Mouse (Mus musculus): Measurements from ENCODE around the gene Itga7. TPM values are rescaled to one million over a fixed set of nuclear protein-coding genes. Genes with fewer than 3 reads are reported as not detected.

Itga7 gene
- total RNA-seq (2012; rRNA removed) (0.04 and 0.16 TPM in 2 replicates), polyA plus RNA-seq (2012; ENCODE audit: insufficient read depth in 1 of 2, insufficient read length in 2 of 2, low read depth in 1 of 2, low replicate concordance in 2 of 2, missing spikeins in 1 of 2) (under 1 TPM in 1 of 2 experiments, not detected in 1; 0.14 TPM)

GRCm38 (mm10) chr10:128933574-128933973 lies at the start of gene Itga7:
Gene Itga7, plus strand, starts transcription at chr10:128933818.
- Histone ChIP-seq H3K36me3 (ENCODE audit: control insufficient read depth in 1 of 2, insufficient read depth in 2 of 2, low read length in 2 of 2) (no peaks in the 10 kb centered on the region), H3K9me3 (replicated peaks; ENCODE audit: insufficient read depth, low read length) (no peaks in the 10 kb centered on the region), H3K27me3 (ENCODE audit: control insufficient read depth in 1 of 2, insufficient read depth in 2 of 2, low read length in 2 of 2) (peaks cover 2 to 9% of the 10 kb centered on the region in 2 experiments; a peak in 3 of 4 replicates), H3K4me3 (ENCODE audit: control insufficient read depth in 1 of 2, insufficient read depth in 1 of 2, low read depth in 2 of 2, low read length in 2 of 2) (no peak within 1 kb of the TSS), H3K9ac (ENCODE audit: control insufficient read depth, low read depth, low read length, poor library complexity, severe bottlenecking) (no peak within 1 kb of the TSS), H3K4me1 (ENCODE audit: control insufficient read depth in 1 of 2, insufficient read depth in 2 of 2, low read length in 2 of 2) (no peaks in the 10 kb centered on the region), H3K27ac (ENCODE audit: control insufficient read depth, low read depth, low read length) (no peak within 1 kb of the TSS), H3K79me2 (ENCODE audit: control insufficient read depth, insufficient read depth, low read length, poor library complexity) (no peaks in the 10 kb centered on the region)
- TF ChIP-seq EP300 (IDR thresholded peaks at IDR 0.05; ENCODE audit: low read depth in 1 of 2, low read length in 2 of 2) = no peak
- no peak for TF ChIP-seq BHLHE40 (IDR thresholded peaks at IDR 0.05; ENCODE audit: borderline replicate concordance, low read depth, low read length)
- no peak for TF ChIP-seq MAFK (IDR thresholded peaks at IDR 0.05; ENCODE audit: borderline replicate concordance, low read depth, low read length)
- TF ChIP-seq MYC (IDR thresholded peaks at IDR 0.05; ENCODE audit: low read depth, low read length) = no peak
- TF ChIP-seq SMC3 (IDR thresholded peaks at IDR 0.05; ENCODE audit: low read depth, low read length) = no peak
- TF ChIP-seq CHD2 (IDR thresholded peaks at IDR 0.05; ENCODE audit: low read length) = no peak
- TF ChIP-seq GATA1 (IDR thresholded peaks at IDR 0.05; ENCODE audit: low read depth, low read length) = no peak
- no peak for DNase-seq (ENCODE audit: low read depth, low spot score)

DNA sequence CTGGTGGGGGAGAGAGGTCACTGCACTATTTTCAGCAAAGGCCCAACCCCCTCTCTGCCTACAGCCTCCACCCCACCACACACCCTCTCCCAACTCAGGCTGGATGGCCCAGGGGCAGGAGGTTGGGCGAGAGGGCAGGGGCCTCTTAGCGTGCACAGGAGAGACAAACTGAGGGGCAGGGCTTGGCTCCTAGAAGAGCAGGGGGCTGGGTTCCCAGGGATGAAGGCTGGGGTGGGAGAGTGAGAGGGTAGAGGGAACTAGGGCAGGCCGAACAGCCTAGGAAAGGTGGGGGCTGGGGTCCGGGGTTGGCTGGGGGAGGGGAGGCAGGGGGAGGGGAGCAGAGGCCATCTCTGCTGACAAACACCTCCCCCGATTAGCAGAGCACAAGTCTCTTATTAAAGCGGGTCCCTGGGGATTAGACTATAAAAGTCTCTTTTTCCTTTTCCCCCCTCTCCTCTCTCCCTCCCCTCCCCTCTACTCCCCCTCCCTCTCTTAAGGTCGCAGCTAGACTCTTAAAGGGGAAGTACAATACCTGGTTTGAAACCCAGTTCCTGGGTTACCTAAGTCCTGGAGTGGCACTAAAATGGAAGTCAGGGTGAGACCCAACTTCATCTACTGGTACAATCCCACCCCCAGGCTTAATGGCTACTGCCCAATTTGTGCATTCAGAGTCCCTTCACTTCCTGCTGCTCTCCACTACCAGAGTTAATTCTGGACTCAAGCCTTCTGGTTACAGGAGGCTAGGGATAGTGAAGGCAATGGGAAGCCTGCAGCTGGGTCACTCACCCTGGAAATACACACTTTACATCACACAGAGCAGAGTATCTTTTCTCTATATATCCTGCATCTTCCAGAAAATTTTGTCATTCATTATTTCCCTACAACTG lies 44.4 kb upstream of the Itga7 start:
- Histone ChIP-seq H3K27ac (ENCODE audit: control insufficient read depth, low read depth, low read length) (no peak overlapping the region), H3K4me3 (ENCODE audit: control insufficient read depth in 1 of 2, insufficient read depth in 1 of 2, low read depth in 2 of 2, low read length in 2 of 2) (no peak overlapping the region), H3K9me3 (replicated peaks; ENCODE audit: insufficient read depth, low read length) (no peaks in the 10 kb centered on the region), H3K36me3 (ENCODE audit: control insufficient read depth in 1 of 2, insufficient read depth in 2 of 2, low read length in 2 of 2) (peaks cover 0 to 5% of the 10 kb centered on the region in 2 experiments; a peak in 3 of 4 replicates), H3K4me1 (ENCODE audit: control insufficient read depth in 1 of 2, insufficient read depth in 2 of 2, low read length in 2 of 2) (peaks cover 0 to 11% of the 10 kb centered on the region in 2 experiments; a peak in 3 of 4 replicates), H3K27me3 (ENCODE audit: control insufficient read depth in 1 of 2, insufficient read depth in 2 of 2, low read length in 2 of 2) (no peaks in the 10 kb centered on the region), H3K9ac (ENCODE audit: control insufficient read depth, low read depth, low read length, poor library complexity, severe bottlenecking) (no peak overlapping the region), H3K79me2 (ENCODE audit: control insufficient read depth, insufficient read depth, low read length, poor library complexity) (peaks cover 3% of the 10 kb centered on the region; the same call in 1 of the 2 replicates)
- DNase-seq (ENCODE audit: low read depth, low spot score) = no peak
- 0 out of 2 replicates have a peak, but pooled peaks have one; percentile 17 for TF ChIP-seq MAZ (IDR thresholded peaks at IDR 0.05; ENCODE audit: low read depth, low read length)
- no peak for TF ChIP-seq RAD21 (IDR thresholded peaks at IDR 0.05; ENCODE audit: low read depth, low read length)

DNA sequence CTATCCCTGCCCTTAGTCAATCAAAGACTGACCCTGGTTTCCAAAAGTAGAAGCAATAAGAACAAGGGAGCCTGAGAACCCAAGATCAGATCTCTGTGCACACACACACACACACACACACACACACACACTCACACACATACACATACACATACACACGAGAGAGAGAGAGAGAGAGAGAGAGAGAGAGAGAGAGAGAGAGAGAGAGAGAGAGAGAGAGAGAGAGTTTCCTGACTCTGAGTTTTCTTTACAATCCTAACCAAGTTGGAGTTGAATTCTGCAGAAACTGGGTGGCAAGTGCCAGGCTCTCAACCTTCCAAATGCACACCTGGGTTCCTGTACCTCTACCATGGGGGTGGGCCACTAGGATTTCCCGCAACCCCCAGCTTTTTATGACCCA lies 43.8 kb upstream of the Itga7 start:
- H3K27ac ChIP-seq (ENCODE audit: control insufficient read depth, low read depth, low read length) = no peak overlapping the region
- no peaks in the 10 kb centered on the region for H3K27me3 ChIP-seq (ENCODE audit: control insufficient read depth in 1 of 2, insufficient read depth in 2 of 2, low read length in 2 of 2)

More for the DNA sequence above, 43.8 kb upstream of the Itga7 start:
- Histone ChIP-seq H3K36me3 (ENCODE audit: control insufficient read depth in 1 of 2, insufficient read depth in 2 of 2, low read length in 2 of 2) (peaks cover 0 to 5% of the 10 kb centered on the region in 2 experiments; a peak in 3 of 4 replicates), H3K79me2 (ENCODE audit: control insufficient read depth, insufficient read depth, low read length, poor library complexity) (peaks cover 3% of the 10 kb centered on the region; the same call in 1 of the 2 replicates), H3K9me3 (replicated peaks; ENCODE audit: insufficient read depth, low read length) (no peaks in the 10 kb centered on the region), H3K4me1 (ENCODE audit: control insufficient read depth in 1 of 2, insufficient read depth in 2 of 2, low read length in 2 of 2) (peaks cover 0 to 11% of the 10 kb centered on the region in 2 experiments; a peak in 3 of 4 replicates), H3K9ac (ENCODE audit: control insufficient read depth, low read depth, low read length, poor library complexity, severe bottlenecking) (no peak overlapping the region), H3K4me3 (ENCODE audit: control insufficient read depth in 1 of 2, insufficient read depth in 1 of 2, low read depth in 2 of 2, low read length in 2 of 2) (no peak overlapping the region)
- DNase-seq (ENCODE audit: low read depth, low spot score) = no peak
- TF ChIP-seq CHD2 (IDR thresholded peaks at IDR 0.05; ENCODE audit: low read length) (no peak), POLR2AphosphoS2 (IDR thresholded peaks at IDR 0.05; ENCODE audit: low read length) (no peak), JUND (IDR thresholded peaks at IDR 0.05; ENCODE audit: low read depth, low read length) (peak; percentile 65; the same call in 1 of the 2 replicates), TCF12 (IDR thresholded peaks at IDR 0.05; ENCODE audit: low read depth, low read length) (no peak)
